Mouse (Mus musculus) liver, postnatal 0 days (tissue): ENCODE measurements at regions not wholly inside any gene's neighbourhood (a gene's known extent, or its start where the extent isn't known, plus 50 kb on each side); places are given as distances from the start of the nearest gene placed in this dataset.

Experiments used
- CTCF ChIP-seq: sonication (generic); IDR thresholded peaks from 2 replicates; pipeline ENCODE4 v1.5.1; 2016; ENCODE audit warnings: antibody characterized with exemption, low read depth
- EP300 ChIP-seq: IDR thresholded peaks from 2 replicates; pipeline ENCODE4 v1.6.1; 2016; ENCODE audit warnings: antibody characterized with exemption, low read depth, mild to moderate bottlenecking

- TF ChIP-seq CTCF (no peak), EP300 (no peak)
These were observed 148.1 kb upstream of the Tent5a start for GRCm38 (mm10) chr9:85475214-85475613.
